Mouse (Mus musculus) urinary bladder, adult 2 months (tissue): ENCODE results near the gene Orc2. TPM values are rescaled to one million over a fixed set of nuclear protein-coding genes. Genes with fewer than 3 reads are reported as not detected.

Experiments used
- DNase-seq: peaks from one replicate; pipeline ENCODE4 v3.0.0; 2022; ENCODE audit warnings: low spot score
- polyA plus RNA-seq: library from polyadenylated mRNA; depleted of rRNA; stranded (reverse); fragments of >200 nt; gene quantifications from 2 replicates; pipeline ENCODE4 v1.2.3, GENCODE M21; 2012; rRNA removed

Orc2 gene
- 15.0 and 15.9 TPM in 2 replicates for polyA plus RNA-seq

- DNase-seq, result peak; percentile 83
Observed at GRCm38 (mm10) chr1:58504577-58505254, at the start of gene Orc2. Orc2 (minus strand) TSS chr1:58505109.

- no peak for DNase-seq
Observed at GRCm38 (mm10) chr1:58541386-58541785, 36.5 kb upstream of the Orc2 start.

- DNase-seq, result no peak
Observed at GRCm38 (mm10) chr1:58507249-58507648, 2.3 kb upstream of the Orc2 start.

- DNase-seq, result no peak
Observed at GRCm38 (mm10) chr1:58503793-58504370, 1.0 kb downstream of the Orc2 start.

- no peak for DNase-seq
Observed at GRCm38 (mm10) chr1:58503134-58503533, 1.8 kb downstream of the Orc2 start.

GRCm38 (mm10) chr1:58498758-58499157 lies 6.2 kb downstream of the Orc2 start:
- no peak for DNase-seq

- no peak for DNase-seq
Observed at GRCm38 (mm10) chr1:58497678-58498077, 7.2 kb downstream of the Orc2 start.

GRCm38 (mm10) chr1:58495603-58496002 lies 9.3 kb downstream of the Orc2 start:
- no peak for DNase-seq

GRCm38 (mm10) chr1:58482647-58483046 lies 22.3 kb downstream of the Orc2 start:
- DNase-seq, result no peak

GRCm38 (mm10) chr1:58475662-58476061 lies 29.2 kb downstream of the Orc2 start:
- DNase-seq, result no peak

GRCm38 (mm10) chr1:58465561-58465960 lies 39.3 kb downstream of the Orc2 start:
- no peak for DNase-seq

GRCm38 (mm10) chr1:58465042-58465441 lies 39.9 kb downstream of the Orc2 start:
- no peak for DNase-seq

- no peak for DNase-seq
Observed at GRCm38 (mm10) chr1:58463935-58464334, 41.0 kb downstream of the Orc2 start.

- DNase-seq, result no peak
Observed at GRCm38 (mm10) chr1:58460566-58460965, 44.3 kb downstream of the Orc2 start.

- no peak for DNase-seq
Observed at GRCm38 (mm10) chr1:58458867-58459266, 46.0 kb downstream of the Orc2 start.

GRCm38 (mm10) chr1:58458175-58458574 lies 46.7 kb downstream of the Orc2 start:
- no peak for DNase-seq

- no peak for DNase-seq
Observed at GRCm38 (mm10) chr1:58454316-58454715, 50.6 kb downstream of the Orc2 start.

- no peak for DNase-seq
Observed at GRCm38 (mm10) chr1:58448396-58448795, 56.5 kb downstream of the Orc2 start.

- DNase-seq, result no peak
Observed at GRCm38 (mm10) chr1:58447766-58448165, 57.1 kb downstream of the Orc2 start.

GRCm38 (mm10) chr1:58445861-58446260 lies 59.0 kb downstream of the Orc2 start:
- no peak for DNase-seq

- DNase-seq, result peak; percentile 74
Observed at GRCm38 (mm10) chr1:58445143-58445722, 59.7 kb downstream of the Orc2 start, which contains the start of the genes Nif3l1 and Ppil3. Nif3l1 (plus strand) TSS chr1:58445151. Ppil3 (minus strand) TSS chr1:58445486.

GRCm38 (mm10) chr1:58444691-58445090 lies 60.2 kb downstream of the Orc2 start:
- DNase-seq, result no peak

GRCm38 (mm10) chr1:58424551-58424950 lies 80.4 kb downstream of the Orc2 start:
- no peak for DNase-seq
